Mouse (Mus musculus): ENCODE data around the gene H3f3a.
"Not testable (repeated sequence)": the region's sequence is repeated elsewhere in the genome, so short reads cannot be mapped to it uniquely, and the experiment has no call there.

Gene H3f3a

DNA sequence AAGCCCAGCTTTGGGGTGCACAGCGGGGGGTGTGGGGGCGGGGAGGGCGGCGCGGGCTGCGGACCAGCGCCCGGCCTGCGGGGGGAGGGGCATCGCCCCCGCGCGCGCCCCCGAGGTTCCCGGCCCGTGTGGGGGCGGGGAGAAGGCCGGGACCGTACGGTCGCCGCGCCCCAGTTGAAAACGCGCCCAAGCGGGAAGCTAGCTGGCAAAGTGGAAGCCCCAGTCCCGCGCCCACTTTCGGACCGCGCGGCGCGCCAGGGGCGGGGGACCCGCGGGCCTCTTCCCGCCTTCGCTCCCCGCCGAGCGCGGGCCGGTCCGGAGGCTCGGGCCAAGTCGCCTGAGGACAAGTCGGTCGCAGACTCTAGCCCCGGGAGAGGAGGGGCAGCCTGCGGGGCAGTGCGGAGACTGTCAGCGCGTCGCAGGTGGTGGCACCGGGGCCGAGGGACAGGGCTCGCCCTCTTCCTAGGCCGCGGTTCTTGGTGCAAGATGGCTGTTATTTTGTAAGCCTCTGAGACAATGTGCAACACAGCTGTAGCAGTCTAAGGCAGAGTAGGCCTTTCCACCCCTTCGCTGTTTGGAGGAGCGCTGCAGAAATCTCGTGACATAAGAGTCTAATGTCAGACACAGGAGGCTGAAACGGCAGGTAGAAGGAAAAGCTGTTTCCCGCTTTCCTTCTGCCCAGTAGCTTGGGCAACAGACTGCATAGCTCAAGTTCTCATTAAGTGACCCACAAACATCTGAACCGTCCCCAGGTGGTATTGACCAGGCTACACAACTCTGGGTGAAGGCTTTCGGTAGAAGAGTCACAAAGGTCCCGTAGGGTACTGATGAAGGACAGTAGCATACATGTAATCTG, at the start of gene H3f3a:
H3f3a (minus strand) TSS at position 59 of the 856 bp plus-strand sequence.
- in situ Hi-C loops (cut with MseI, MboI), result no loop called here

DNA sequence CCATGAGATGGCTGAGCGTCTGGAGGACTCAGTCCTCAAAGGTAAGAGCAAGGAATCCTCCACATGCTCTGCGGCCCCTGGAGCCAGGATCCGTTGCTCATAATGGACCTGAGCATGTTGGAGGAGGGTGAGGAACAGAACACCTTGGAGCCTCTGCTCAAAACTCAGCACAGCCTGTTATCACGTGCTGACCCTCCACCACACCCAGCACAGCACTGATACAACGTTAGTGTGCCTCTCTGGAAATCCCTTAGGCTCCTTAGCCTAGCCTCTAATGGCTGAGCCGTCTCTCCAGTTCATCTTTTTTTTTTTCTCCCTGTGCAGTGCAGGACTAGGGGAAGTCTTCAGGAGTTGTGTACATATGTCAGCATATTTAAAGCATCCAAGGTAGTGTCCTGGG, 46.3 kb upstream of the H3f3a start:
- in situ Hi-C loops (cut with MseI, MboI), result no loop called here

- in situ Hi-C loops (cut with MseI, MboI), result no loop called here
Measured at GRCm38 (mm10) chr1:180858763-180859162, 45.0 kb upstream of the H3f3a start.

- in situ Hi-C loops (cut with MseI, MboI), result no loop called here
Measured at GRCm38 (mm10) chr1:180850316-180851270, 36.9 kb upstream of the H3f3a start, which contains the start of gene Sde2. Gene Sde2 (plus strand): TSS chr1:180851127.

- in situ Hi-C loops (cut with MseI, MboI), result no loop called here
Measured at GRCm38 (mm10) chr1:180849701-180850301, 36.1 kb upstream of the H3f3a start.

DNA sequence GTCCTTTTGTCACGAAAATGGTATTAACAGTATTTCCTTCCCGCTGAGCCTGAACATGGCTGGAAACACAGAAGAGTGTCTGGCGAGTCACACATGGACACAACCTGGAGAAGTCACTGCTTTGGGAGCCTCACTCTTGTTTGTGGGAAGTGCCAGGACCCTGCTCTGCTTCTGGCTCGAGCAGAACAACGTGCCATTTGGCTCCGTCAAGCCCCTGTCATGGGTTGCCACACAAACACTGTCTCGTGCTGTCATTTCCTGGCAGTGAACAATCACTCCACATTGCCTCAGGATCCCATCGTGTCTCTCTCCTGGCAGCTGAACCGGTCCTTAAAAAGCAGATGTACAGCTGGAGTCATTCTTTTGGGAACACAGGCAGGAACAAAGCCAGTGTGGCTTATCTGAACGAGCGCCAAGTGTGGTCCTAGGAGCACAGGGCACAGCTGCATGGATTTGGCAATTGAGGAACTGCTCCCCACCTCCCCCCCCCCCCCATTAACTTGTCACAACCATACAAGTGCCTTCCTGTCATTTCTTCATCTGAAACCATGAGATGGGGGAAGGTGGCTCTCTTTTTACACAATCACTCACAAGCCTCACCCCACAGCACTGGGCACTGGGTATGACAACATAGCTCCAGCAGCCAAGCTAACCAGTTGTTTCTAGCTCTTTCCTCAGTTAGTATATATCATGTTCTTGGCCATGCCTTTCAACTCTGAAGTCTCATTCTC, 34.9 kb upstream of the H3f3a start:
- in situ Hi-C loops (cut with MseI, MboI), result no loop called here

GRCm38 (mm10) chr1:180848114-180848510, 34.4 kb upstream of the H3f3a start:
- in situ Hi-C loops (cut with MseI, MboI), result no loop called here

- in situ Hi-C loops (cut with MseI, MboI), result no loop called here
Measured at GRCm38 (mm10) chr1:180841561-180842300, 28.0 kb upstream of the H3f3a start.

DNA sequence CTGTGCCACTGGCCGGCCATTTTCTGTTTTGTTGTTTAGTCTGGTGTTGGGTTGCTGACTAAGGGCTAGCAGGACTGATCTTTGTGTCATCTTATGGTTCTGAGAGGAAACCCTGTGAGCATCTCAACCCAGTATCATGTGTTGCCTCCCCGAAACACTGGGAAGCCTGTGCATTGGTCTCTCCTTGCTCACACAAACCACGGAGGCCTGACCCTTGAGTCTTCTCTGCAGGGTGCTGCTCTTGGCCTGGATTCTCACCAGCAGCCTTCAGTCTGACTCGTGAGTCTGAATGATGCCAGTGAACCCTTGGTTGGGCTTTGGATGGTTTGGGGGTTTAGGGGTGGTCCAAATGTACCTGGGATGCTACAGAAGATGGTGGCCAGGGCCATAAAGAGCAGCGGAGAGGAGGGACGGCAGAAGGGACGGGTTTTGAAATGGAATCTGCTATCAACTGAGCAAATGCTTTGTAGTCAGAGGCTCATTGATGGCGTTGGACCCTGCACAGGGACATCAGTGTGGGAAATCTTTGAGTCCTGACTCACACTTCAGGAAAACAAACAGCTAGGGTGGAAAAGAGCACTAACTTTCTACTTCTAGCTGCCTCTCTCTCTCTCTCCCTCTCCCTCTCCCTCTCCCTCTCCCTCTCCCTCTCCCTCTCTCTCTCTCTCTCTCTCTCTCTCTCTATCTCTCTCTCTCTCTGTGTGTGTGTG, 25.6 kb upstream of the H3f3a start:
- in situ Hi-C loops (cut with MseI, MboI), result no loop called here

- in situ Hi-C loops (cut with MseI, MboI), result no loop called here
Measured at GRCm38 (mm10) chr1:180838014-180838413, 24.3 kb upstream of the H3f3a start.

DNA sequence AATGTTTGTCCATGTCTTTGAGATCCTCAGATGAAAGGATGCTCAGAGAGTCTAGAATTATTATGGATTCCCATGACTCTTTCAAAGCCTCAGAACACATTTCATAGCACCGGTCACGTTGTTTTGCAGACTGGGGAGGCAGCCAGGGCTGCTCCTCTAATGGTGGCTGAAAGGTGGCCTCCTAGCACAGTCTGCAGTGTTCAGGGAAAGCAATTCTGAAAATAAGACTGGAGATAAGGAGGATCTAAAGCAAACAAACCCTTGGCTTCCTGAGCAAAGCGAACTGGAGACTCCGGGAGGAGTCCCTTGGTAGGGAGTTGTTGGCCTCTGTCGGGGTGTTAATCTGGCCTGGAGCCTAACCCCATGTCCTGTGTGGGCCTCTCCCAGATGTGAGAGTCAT, 23.4 kb upstream of the H3f3a start:
- in situ Hi-C loops (cut with MseI, MboI), result no loop called here

- in situ Hi-C loops (cut with MseI, MboI), result not testable (repeated sequence)
Measured at GRCm38 (mm10) chr1:180836467-180836866, 22.7 kb upstream of the H3f3a start.

DNA sequence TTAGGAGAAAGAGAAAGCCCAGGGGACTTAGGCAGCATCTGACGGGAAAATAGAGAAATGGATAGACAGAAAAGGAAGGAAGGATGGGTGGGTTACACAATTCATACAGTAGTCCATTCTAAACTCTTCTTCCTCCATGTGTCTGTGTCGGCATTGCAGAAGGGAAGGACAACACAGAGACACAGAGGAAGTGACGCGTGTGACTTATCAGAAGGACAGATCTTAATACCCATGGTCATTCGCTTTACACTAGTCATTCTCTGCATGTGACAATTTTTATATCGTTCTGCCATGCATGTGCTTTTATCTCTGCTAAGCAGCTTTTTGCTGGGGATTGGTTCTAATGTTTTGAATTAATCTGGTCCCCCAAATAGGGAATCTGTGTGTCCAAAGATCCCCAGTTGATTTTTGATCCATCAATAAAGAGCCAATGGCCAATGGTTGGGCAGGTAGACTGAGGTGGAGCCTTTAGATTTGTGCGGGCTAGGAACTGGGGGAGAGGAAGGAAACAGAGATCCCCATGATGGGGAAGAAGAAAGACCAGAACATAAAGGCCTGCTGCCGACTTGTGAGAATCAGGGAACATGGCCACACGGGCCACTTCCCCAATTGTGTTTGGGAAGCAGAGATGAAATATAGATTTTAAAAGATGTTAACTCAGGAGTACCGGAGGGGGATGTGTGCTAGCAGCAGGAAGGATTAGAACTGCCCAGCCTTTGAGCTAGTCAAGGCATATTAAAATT, 21.7 kb upstream of the H3f3a start:
- in situ Hi-C loops (cut with MseI, MboI), result no loop called here

DNA sequence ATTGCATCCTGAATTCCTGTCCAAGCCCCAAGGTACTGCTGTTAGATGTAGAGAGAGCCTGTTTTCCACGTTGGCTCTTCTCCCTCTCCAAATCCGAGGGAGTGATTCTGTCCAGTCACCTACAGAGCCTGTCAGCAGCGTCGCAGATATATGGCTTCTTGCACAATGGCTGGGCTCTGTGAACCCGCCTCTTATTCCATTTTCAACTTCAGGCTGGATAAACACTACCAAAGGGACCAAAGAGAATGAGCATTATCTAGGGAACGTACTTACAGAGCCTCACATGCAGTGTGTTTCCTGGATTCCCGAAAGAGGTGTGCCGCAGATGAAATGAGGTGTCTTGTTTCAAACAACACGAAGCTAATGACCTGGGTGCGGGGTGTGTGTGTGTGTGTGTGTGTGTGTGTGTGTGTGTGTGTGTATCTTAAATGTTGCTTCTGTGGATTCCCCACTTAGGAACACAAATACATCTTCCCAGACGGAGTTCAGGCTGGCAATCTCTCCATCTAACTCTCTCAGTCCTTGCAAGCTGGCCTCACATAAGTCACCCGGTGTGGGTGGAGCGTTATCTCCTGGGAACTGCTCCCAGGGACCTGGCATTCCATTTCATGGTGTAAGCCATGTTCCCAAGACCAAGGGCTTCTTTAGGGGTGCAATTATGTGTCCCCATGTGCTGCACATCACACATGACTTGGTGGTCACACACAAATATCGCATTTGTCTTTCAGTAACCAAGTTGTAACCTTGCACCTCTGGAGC, 17.0 kb upstream of the H3f3a start:
- in situ Hi-C loops (cut with MseI, MboI), result no loop called here

DNA sequence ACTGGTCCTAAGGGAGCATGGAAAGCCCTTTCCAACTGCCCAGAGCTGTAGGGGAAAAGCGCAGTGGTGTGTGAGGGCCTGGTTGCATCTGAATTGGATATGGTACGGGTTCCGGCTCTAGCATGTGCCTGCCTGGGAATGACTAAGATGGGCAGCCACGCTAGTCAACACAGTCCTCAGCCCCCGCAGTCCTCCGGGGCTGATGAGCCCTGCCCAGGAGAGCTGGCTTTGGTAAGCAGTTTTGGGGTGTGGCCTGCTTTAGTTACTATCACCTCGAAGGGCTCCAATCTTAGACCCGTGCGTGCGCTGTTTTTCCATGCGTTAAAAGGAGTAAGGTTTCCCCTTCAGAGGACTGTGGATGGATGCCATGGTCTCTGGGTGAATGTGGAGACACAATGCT, 16.4 kb upstream of the H3f3a start:
- in situ Hi-C loops (cut with MseI, MboI), result no loop called here

GRCm38 (mm10) chr1:180829775-180830174, 16.0 kb upstream of the H3f3a start:
- in situ Hi-C loops (cut with MseI, MboI), result no loop called here

DNA sequence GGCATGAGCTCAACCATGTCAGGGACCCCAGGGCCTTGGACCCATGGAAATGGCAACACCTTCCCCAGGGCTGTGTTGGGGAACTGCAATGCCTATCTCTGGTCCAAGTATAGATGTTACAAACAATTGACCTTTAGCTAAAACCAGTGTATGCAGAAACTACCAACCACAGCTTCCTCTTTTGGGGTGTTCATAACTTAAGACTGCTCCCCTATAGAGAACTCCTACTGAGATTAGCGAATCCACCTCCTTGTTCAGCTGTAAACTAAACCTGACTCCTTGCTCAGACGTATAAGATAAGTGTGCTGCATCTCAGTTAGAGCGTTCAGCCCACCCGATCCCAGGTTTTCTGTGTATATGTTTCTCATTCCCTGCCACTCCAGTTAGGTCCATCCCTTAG, 12.9 kb upstream of the H3f3a start:
- in situ Hi-C loops (cut with MseI, MboI), result no loop called here

DNA sequence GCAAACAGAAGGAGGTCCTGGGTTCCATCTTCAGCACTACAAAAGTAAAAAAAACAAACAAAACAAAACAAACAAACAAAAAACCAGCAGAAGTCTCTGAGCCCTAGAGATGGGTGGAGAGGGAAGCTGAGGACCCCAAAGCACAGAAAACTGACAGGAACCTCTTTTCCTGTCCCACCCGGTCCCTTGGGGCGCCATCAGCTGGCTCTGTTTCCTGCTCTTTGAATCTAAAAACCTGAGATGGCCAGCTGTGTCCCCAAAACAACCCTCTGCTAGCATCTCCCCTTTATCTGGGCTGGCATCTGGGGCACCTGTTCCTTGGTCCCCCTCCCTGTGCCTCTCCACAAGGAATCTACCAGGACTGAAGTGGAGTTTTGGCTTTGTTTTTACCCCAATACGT, 11.0 kb upstream of the H3f3a start:
- in situ Hi-C loops (cut with MseI, MboI), result no loop called here

- in situ Hi-C loops (cut with MseI, MboI), result no loop called here
Measured at GRCm38 (mm10) chr1:180823716-180824115, 10.0 kb upstream of the H3f3a start.
